11 mouse cellular contexts compared by ENCODE assay signal in genomic region chr4:153679151-153679550, GRCm38 (mm10).
DNase-seq lines count a peak whose midpoint lies in the region; ATAC-seq and TF ChIP-seq lines count a peak whose summit lies in the region.
"Had no signal": no experiment of that assay in that cellular context is flagged by ENCODE, and none has a peak within 500 bp of the region (broad histone marks: within the 10 kb centered on the region; RNA-seq: fewer than 3 reads in every experiment).

No protein-coding gene starts in this region.

- ATAC-seq in kidney, postnatal 0 days (replicated peaks; ENCODE audit: low FRiP score, low read depth) = no peak
- no peak for ATAC-seq in kidney, embryonic 14.5 days (ENCODE audit: low FRiP score, low TSS enrichment)
- no peak for ATAC-seq in neural tube, embryonic 11.5 days (ENCODE audit: insufficient read depth, low FRiP score, low TSS enrichment)
- no peak for ATAC-seq in heart, embryonic 11.5 days (replicated peaks; ENCODE audit: insufficient number of reproducible peaks, low FRiP score, low TSS enrichment)

- H3K9ac ChIP-seq in kidney, postnatal 0 days (ENCODE audit: low read depth, low read length) = no peak overlapping the region
- H3K9ac ChIP-seq in kidney, embryonic 14.5 days (ENCODE audit: low read depth, low read length) = no peak overlapping the region
- no peak overlapping the region for H3K9ac ChIP-seq in neural tube, embryonic 11.5 days (ENCODE audit: low read length)
- H3K9ac ChIP-seq in heart, embryonic 11.5 days (ENCODE audit: low read depth, low read length) = no peak overlapping the region
- H3K9ac ChIP-seq: liver, embryonic 13.5 days had no signal

- H3K36me3 ChIP-seq in kidney, postnatal 0 days (ENCODE audit: insufficient read depth, low read length) = no peaks in the 10 kb centered on the region
- H3K36me3 ChIP-seq in kidney, embryonic 14.5 days (ENCODE audit: control insufficient read depth, insufficient read depth, low read length) = no peaks in the 10 kb centered on the region
- no peaks in the 10 kb centered on the region for H3K36me3 ChIP-seq in neural tube, embryonic 11.5 days (ENCODE audit: control insufficient read depth, insufficient read depth, low read length)
- no peaks in the 10 kb centered on the region for H3K36me3 ChIP-seq in heart, embryonic 11.5 days (ENCODE audit: control insufficient read depth, insufficient read depth, low read length)
- H3K36me3 ChIP-seq: heart, embryonic 10.5 days; liver, embryonic 13.5 days had no signal

- H3K27ac ChIP-seq in kidney, postnatal 0 days = no peak overlapping the region
- H3K27ac ChIP-seq in kidney, embryonic 14.5 days (ENCODE audit: low read depth, low read length) = no peak overlapping the region
- no peak overlapping the region for H3K27ac ChIP-seq in neural tube, embryonic 11.5 days (ENCODE audit: low read depth, low read length)
- no peak overlapping the region for H3K27ac ChIP-seq in heart, embryonic 11.5 days (ENCODE audit: low read depth, low read length)
- H3K27ac ChIP-seq: heart, embryonic 10.5 days; liver, embryonic 13.5 days had no signal

- WGBS in kidney, postnatal 0 days = 19% methylated on average over 12 of the region's 12 CpGs
- WGBS in kidney, embryonic 14.5 days = 22% methylated on average over 12 of the region's 12 CpGs
- 30% methylated on average over 12 of the region's 12 CpGs for WGBS in neural tube, embryonic 11.5 days
- WGBS in heart, embryonic 11.5 days (ENCODE audit: insufficient replicate concordance) = 28% methylated on average over 12 of the region's 12 CpGs

- no peak overlapping the region for H3K4me2 ChIP-seq in kidney, postnatal 0 days (ENCODE audit: low read length)
- no peak overlapping the region for H3K4me2 ChIP-seq in kidney, embryonic 14.5 days (replicated peaks; ENCODE audit: low read depth, low read length)
- H3K4me2 ChIP-seq in neural tube, embryonic 11.5 days (ENCODE audit: low read depth) = no peak overlapping the region
- no peak overlapping the region for H3K4me2 ChIP-seq in heart, embryonic 11.5 days
- H3K4me2 ChIP-seq: liver, embryonic 13.5 days had no signal

- no peak overlapping the region for H3K4me3 ChIP-seq in kidney, postnatal 0 days (replicated peaks; ENCODE audit: low read depth, low read length)
- H3K4me3 ChIP-seq in kidney, embryonic 14.5 days (ENCODE audit: low read length) = no peak overlapping the region
- H3K4me3 ChIP-seq in neural tube, embryonic 11.5 days (ENCODE audit: low read depth, low read length) = no peak overlapping the region
- H3K4me3 ChIP-seq in heart, embryonic 11.5 days (ENCODE audit: low read depth, low read length) = no peak overlapping the region
- H3K4me3 ChIP-seq: erythroblast, embryonic 14.5 days; heart, embryonic 10.5 days; liver, embryonic 13.5 days had no signal

- no peaks in the 10 kb centered on the region for H3K4me1 ChIP-seq in kidney, postnatal 0 days (replicated peaks; ENCODE audit: insufficient read depth, low read length)
- no peaks in the 10 kb centered on the region for H3K4me1 ChIP-seq in kidney, embryonic 14.5 days (ENCODE audit: control insufficient read depth, insufficient read depth, low read length)
- H3K4me1 ChIP-seq in neural tube, embryonic 11.5 days (ENCODE audit: control insufficient read depth, insufficient read depth, low read length) = no peaks in the 10 kb centered on the region
- no peaks in the 10 kb centered on the region for H3K4me1 ChIP-seq in heart, embryonic 11.5 days (ENCODE audit: control insufficient read depth, insufficient read depth, low read length)
- H3K4me1 ChIP-seq: heart, embryonic 10.5 days; liver, embryonic 13.5 days had no signal

- peak; percentile 78 for DNase-seq in kidney, postnatal 0 days (ENCODE audit: low spot score)
- peak; percentile 22 for DNase-seq in right cerebral cortex, postnatal 14 days
- DNase-seq in right cerebral cortex, adult 18-20 months = no peak
- peak; percentile 79 for DNase-seq in embryo, embryonic 10.5 days (ENCODE audit: low spot score)
- peak; percentile 69 for DNase-seq in neural tube, embryonic 11.5 days (ENCODE audit: low spot score)
- DNase-seq in cerebellum, adult 11-12 months = no peak
- DNase-seq: liver, embryonic 13.5 days had no signal

- no peaks in the 10 kb centered on the region for H3K9me3 ChIP-seq in kidney, postnatal 0 days (replicated peaks; ENCODE audit: low read length)
- no peaks in the 10 kb centered on the region for H3K9me3 ChIP-seq in kidney, embryonic 14.5 days (ENCODE audit: control insufficient read depth, low read length)
- H3K9me3 ChIP-seq in neural tube, embryonic 11.5 days (ENCODE audit: control insufficient read depth, low read length) = no peaks in the 10 kb centered on the region
- no peaks in the 10 kb centered on the region for H3K9me3 ChIP-seq in heart, embryonic 11.5 days (replicated peaks; ENCODE audit: control insufficient read depth, low read length)
- H3K9me3 ChIP-seq: heart, embryonic 10.5 days; liver, embryonic 13.5 days had no signal

- H3K27me3 ChIP-seq in kidney, postnatal 0 days (ENCODE audit: insufficient read depth, low read length) = no peaks in the 10 kb centered on the region
- no peaks in the 10 kb centered on the region for H3K27me3 ChIP-seq in kidney, embryonic 14.5 days (ENCODE audit: control insufficient read depth, insufficient read depth, low read length)
- H3K27me3 ChIP-seq in neural tube, embryonic 11.5 days (ENCODE audit: control insufficient read depth, insufficient read depth, low read length) = no peaks in the 10 kb centered on the region
- no peaks in the 10 kb centered on the region for H3K27me3 ChIP-seq in heart, embryonic 11.5 days (ENCODE audit: control insufficient read depth, insufficient read depth, low read length)
- H3K27me3 ChIP-seq: liver, embryonic 13.5 days had no signal

- no peak for TF ChIP-seq CTCF in kidney, postnatal 0 days (IDR thresholded peaks at IDR 0.05; ENCODE audit: low read depth)

Comparison
In these comparisons a context has a peak if more than half of its experiments do, and no peak if none do; other contexts are left out.
1. DNase-seq: peak in kidney, postnatal 0 days (single experiment), right cerebral cortex, postnatal 14 days (single experiment), embryo, embryonic 10.5 days (single experiment) and neural tube, embryonic 11.5 days (single experiment); none in right cerebral cortex, adult 18-20 months (single experiment) and cerebellum, adult 11-12 months (single experiment).